Mouse (Mus musculus): ENCODE data around the gene Ccl6.

Ccl6 gene

GRCm38 (mm10) chr11:83595669-83596455 lies 3.0 kb upstream of the Ccl6 start:
- no peak for DNase-seq

- DNase-seq = no peak
Observed at GRCm38 (mm10) chr11:83593453-83593852, 566 bp upstream of the Ccl6 start.

GRCm38 (mm10) chr11:83584232-83584631 lies 8.7 kb downstream of the Ccl6 start:
- no peak for DNase-seq

- no peak for DNase-seq
Observed at GRCm38 (mm10) chr11:83583450-83583754, 9.5 kb downstream of the Ccl6 start.

GRCm38 (mm10) chr11:83582626-83583449 lies 10.0 kb downstream of the Ccl6 start:
- DNase-seq = peak; percentile 26 to 70

- peak; percentile 75 to 83 for DNase-seq
Observed at GRCm38 (mm10) chr11:83581626-83582610, 11.0 kb downstream of the Ccl6 start.

GRCm38 (mm10) chr11:83580699-83581232 lies 12.1 kb downstream of the Ccl6 start:
- DNase-seq = no peak

- DNase-seq = no peak
Observed at GRCm38 (mm10) chr11:83578999-83579398, 13.9 kb downstream of the Ccl6 start.

GRCm38 (mm10) chr11:83578186-83578760 lies 14.6 kb downstream of the Ccl6 start, which contains the start of gene Ccl9:
Ccl9 (minus strand) TSS chr11:83578636.
- no peak for DNase-seq

- DNase-seq = no peak
Observed at GRCm38 (mm10) chr11:83576927-83577555, 15.8 kb downstream of the Ccl6 start.

- DNase-seq = no peak
Observed at GRCm38 (mm10) chr11:83572834-83573233, 20.1 kb downstream of the Ccl6 start.

GRCm38 (mm10) chr11:83572223-83572622 lies 20.7 kb downstream of the Ccl6 start:
- DNase-seq = peak in 1 of 2 experiments; percentile 26

- no peak for DNase-seq
Observed at GRCm38 (mm10) chr11:83570189-83570588, 22.7 kb downstream of the Ccl6 start.

- no peak for DNase-seq
Observed at GRCm38 (mm10) chr11:83569249-83569648, 23.6 kb downstream of the Ccl6 start.

GRCm38 (mm10) chr11:83568786-83569185 lies 24.1 kb downstream of the Ccl6 start:
- no peak for DNase-seq

- no peak for DNase-seq
Observed at GRCm38 (mm10) chr11:83568061-83568460, 24.8 kb downstream of the Ccl6 start.

GRCm38 (mm10) chr11:83567311-83567710 lies 25.6 kb downstream of the Ccl6 start:
- DNase-seq = no peak

- no peak for DNase-seq
Observed at GRCm38 (mm10) chr11:83566617-83567016, 26.3 kb downstream of the Ccl6 start.

GRCm38 (mm10) chr11:83563754-83564153 lies 29.1 kb downstream of the Ccl6 start:
- DNase-seq = no peak

- DNase-seq = no peak
Observed at GRCm38 (mm10) chr11:83562311-83562887, 30.5 kb downstream of the Ccl6 start.

- DNase-seq = no peak
Observed at GRCm38 (mm10) chr11:83560405-83560804, 32.5 kb downstream of the Ccl6 start.

Data from kidney, adult 8-10 months (tissue).